Mouse (Mus musculus): Measurements from ENCODE around the gene Pfkm. TPM values are rescaled to one million over a fixed set of nuclear protein-coding genes. Genes with fewer than 3 reads are reported as not detected.

Gene Pfkm
- polyA plus RNA-seq, 1 experiment from 2014 or later, result 108 TPM

DNA sequence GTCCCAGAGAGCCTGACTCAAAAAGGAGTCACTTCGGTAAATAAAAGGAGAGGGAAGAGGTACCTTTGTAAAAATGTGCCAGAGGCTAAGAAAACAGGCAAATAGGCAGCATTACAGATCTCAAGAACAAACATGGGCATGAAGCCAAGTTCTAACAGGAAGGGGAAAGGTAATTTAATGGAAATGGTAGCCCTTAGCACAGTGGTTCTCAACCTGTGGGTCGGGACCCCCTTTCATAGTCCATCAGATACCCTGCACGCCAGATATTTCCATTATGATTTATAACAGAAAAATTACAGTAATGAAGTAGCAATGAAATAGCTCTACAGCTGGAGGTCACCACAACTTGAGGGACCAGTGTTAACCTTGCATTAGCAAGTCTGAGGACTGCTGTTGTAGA is 84.9 kb downstream of the Pfkm start:
- H3K4me2 ChIP-seq (ENCODE audit: low read length), result no peak overlapping the region
- H3K36me3 ChIP-seq (ENCODE audit: control insufficient read depth, insufficient read depth, low read length), result no peaks in the 10 kb centered on the region
- WGBS, result 60% methylated on average over 3 of the region's 3 CpGs
- no peak overlapping the region for H3K4me3 ChIP-seq (ENCODE audit: control insufficient read depth in 1 of 2, insufficient read depth in 1 of 2, low read depth in 1 of 2, low read length in 2 of 2)
- no peak overlapping the region for H3K27ac ChIP-seq (replicated peaks in 1 of 2; ENCODE audit: control insufficient read depth in 1 of 2, insufficient read depth in 1 of 2, low read depth in 2 of 2, low read length in 2 of 2)
- H3K9me3 ChIP-seq (ENCODE audit: control insufficient read depth, low read length), result no peaks in the 10 kb centered on the region
- peaks cover 6 to 15% of the 10 kb centered on the region in 2 experiments for H3K4me1 ChIP-seq (ENCODE audit: control insufficient read depth in 2 of 2, insufficient read depth in 2 of 2, low read length in 2 of 2)
- no peak for ATAC-seq (ENCODE audit: insufficient number of reproducible peaks, insufficient read depth, low FRiP score, low read depth)
- H3K27me3 ChIP-seq (ENCODE audit: control insufficient read depth, insufficient read depth, low read length), result 0 out of 2 replicates have a peak, but pooled peaks cover 4% of the 10 kb centered on the region
- H3K9ac ChIP-seq (ENCODE audit: low read length), result no peak overlapping the region

DNA sequence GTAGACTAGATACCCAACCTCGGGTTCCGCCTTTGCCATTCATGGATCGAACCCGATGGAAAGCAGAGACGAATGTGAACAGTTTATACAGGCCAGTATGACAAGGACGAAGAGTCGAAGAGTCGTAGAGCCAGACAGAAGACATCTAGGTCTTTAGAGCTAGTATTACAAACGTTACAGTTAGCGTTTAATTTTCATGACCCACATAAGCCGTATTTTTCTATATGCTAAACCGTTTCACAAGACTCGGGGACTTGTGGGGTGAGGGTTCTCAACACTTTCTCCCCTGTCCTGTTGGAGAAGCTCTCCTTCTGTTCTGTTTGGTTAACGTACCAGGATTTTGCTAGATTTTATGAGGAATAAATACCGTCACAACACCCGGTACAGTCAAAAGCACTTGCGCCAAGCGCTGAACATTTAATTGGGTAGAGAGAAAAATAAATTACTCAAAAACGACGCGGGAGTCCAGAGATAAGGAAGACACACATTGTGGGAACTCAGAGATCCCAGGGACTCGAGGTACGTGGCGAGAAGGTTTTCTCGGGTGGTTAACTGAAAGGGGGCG is 88.3 kb downstream of the Pfkm start:
- Histone ChIP-seq H3K27me3 (ENCODE audit: control insufficient read depth, insufficient read depth, low read length) (no peaks in the 10 kb centered on the region), H3K27ac (replicated peaks in 1 of 2; ENCODE audit: control insufficient read depth in 1 of 2, insufficient read depth in 1 of 2, low read depth in 2 of 2, low read length in 2 of 2) (peak overlapping the region; percentile 84 to 94), H3K9me3 (ENCODE audit: control insufficient read depth, low read length) (no peaks in the 10 kb centered on the region), H3K4me1 (ENCODE audit: control insufficient read depth in 2 of 2, insufficient read depth in 2 of 2, low read length in 2 of 2) (peaks cover 6 to 15% of the 10 kb centered on the region in 2 experiments), H3K4me2 (ENCODE audit: low read length) (peak overlapping the region; percentile 84), H3K9ac (ENCODE audit: low read length) (peak overlapping the region; percentile 75), H3K4me3 (ENCODE audit: control insufficient read depth in 1 of 2, insufficient read depth in 1 of 2, low read depth in 1 of 2, low read length in 2 of 2) (peak overlapping the region; percentile 46 to 55), H3K36me3 (ENCODE audit: control insufficient read depth, insufficient read depth, low read length) (no peaks in the 10 kb centered on the region)
- WGBS, result 9% methylated on average over 26 of the region's 26 CpGs
- ATAC-seq (ENCODE audit: insufficient number of reproducible peaks, insufficient read depth, low FRiP score, low read depth), result no peak

DNA sequence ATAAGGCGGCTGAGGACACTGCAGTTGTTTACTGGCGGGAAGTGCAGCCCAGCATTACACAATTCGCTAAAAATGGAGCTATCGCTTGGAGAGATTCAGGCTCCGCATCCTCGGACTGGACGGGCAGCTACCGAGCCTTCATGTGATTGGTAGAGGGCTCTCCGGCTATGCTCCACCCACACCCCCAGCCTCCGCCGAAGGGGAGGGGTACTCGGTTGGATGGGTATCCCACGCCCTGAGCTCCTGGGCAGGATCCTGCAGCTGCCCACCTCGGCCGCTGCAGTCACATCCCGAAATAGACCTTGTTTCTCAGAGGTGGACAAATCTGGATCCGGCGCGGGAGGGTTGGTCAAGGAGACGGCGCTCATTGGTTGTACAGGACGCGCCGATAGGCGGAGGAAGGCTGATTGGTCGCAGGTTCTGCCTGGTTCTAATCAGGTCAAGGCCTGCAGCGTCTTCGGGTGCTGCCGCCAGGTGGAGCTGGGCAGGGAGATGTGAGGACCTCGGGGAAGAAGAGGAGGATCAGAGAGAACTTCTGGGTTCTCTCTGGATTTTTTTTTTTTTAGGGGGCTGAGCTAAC is 88.8 kb downstream of the Pfkm start:
- WGBS, result under 1% methylated on average over 30 of the region's 30 CpGs
- H3K27ac ChIP-seq (replicated peaks in 1 of 2; ENCODE audit: control insufficient read depth in 1 of 2, insufficient read depth in 1 of 2, low read depth in 2 of 2, low read length in 2 of 2), result peak overlapping the region; percentile 84 to 94

More for the DNA sequence above, 88.8 kb downstream of the Pfkm start:
- Histone ChIP-seq H3K9me3 (ENCODE audit: control insufficient read depth, low read length) (no peaks in the 10 kb centered on the region), H3K4me1 (ENCODE audit: control insufficient read depth in 2 of 2, insufficient read depth in 2 of 2, low read length in 2 of 2) (peaks cover 6 to 15% of the 10 kb centered on the region in 2 experiments), H3K27me3 (ENCODE audit: control insufficient read depth, insufficient read depth, low read length) (no peaks in the 10 kb centered on the region), H3K9ac (ENCODE audit: low read length) (peak overlapping the region; percentile 75), H3K36me3 (ENCODE audit: control insufficient read depth, insufficient read depth, low read length) (no peaks in the 10 kb centered on the region), H3K4me2 (ENCODE audit: low read length) (peak overlapping the region; percentile 84), H3K4me3 (ENCODE audit: control insufficient read depth in 1 of 2, insufficient read depth in 1 of 2, low read depth in 1 of 2, low read length in 2 of 2) (peak overlapping the region; percentile 46 to 55)
- peak; percentile 97 for ATAC-seq (ENCODE audit: insufficient number of reproducible peaks, insufficient read depth, low FRiP score, low read depth)

Other genes with a start within 250 kb of the Pfkm start
- gene Hdac7, start 248.1 kb upstream of the Pfkm start, polyA plus RNA-seq (2014; fragmentation: Nextera tagmentation; extraction: Ambion mirVana), result 25.7 and 26.7 TPM in 2 replicates
- gene Vdr, start 182.0 kb upstream of the Pfkm start, polyA plus RNA-seq (2014; fragmentation: Nextera tagmentation; extraction: Ambion mirVana), result 0.81 and 0.97 TPM in 2 replicates
- 38.1 and 40.6 TPM in 2 replicates for gene Tmem106c, start 128.4 kb upstream of the Pfkm start, polyA plus RNA-seq (2014; fragmentation: Nextera tagmentation; extraction: Ambion mirVana)
- gene Col2a1, start 87.9 kb upstream of the Pfkm start, polyA plus RNA-seq (2014; fragmentation: Nextera tagmentation; extraction: Ambion mirVana), result 9.4 and 13.3 TPM in 2 replicates
- gene Senp1, start 1.2 kb downstream of the Pfkm start, polyA plus RNA-seq (2014; fragmentation: Nextera tagmentation; extraction: Ambion mirVana), result 21.2 and 22.7 TPM in 2 replicates
- 109 and 111 TPM in 2 replicates for gene Asb8, start 73.0 kb downstream of the Pfkm start, polyA plus RNA-seq (2014; fragmentation: Nextera tagmentation; extraction: Ambion mirVana)
- gene Ccdc184, start 74.6 kb downstream of the Pfkm start, polyA plus RNA-seq (2014; fragmentation: Nextera tagmentation; extraction: Ambion mirVana), result 1.1 and 1.3 TPM in 2 replicates
- not detected in 2 replicates for gene Olfr288, start 103.0 kb downstream of the Pfkm start, polyA plus RNA-seq (2014; fragmentation: Nextera tagmentation; extraction: Ambion mirVana)
- not detected in 2 replicates for gene Gm44579, start 128.4 kb downstream of the Pfkm start, polyA plus RNA-seq (2014; fragmentation: Nextera tagmentation; extraction: Ambion mirVana)
- not detected in 2 replicates for gene Olfr287, start 128.5 kb downstream of the Pfkm start, polyA plus RNA-seq (2014; fragmentation: Nextera tagmentation; extraction: Ambion mirVana)
- gene Olfr286, start 141.9 kb downstream of the Pfkm start, polyA plus RNA-seq (2014; fragmentation: Nextera tagmentation; extraction: Ambion mirVana), result not detected in 2 replicates
- gene H1fnt, start 164.7 kb downstream of the Pfkm start, polyA plus RNA-seq (2014; fragmentation: Nextera tagmentation; extraction: Ambion mirVana), result not detected in 2 replicates
- gene Zfp641, start 203.6 kb downstream of the Pfkm start, polyA plus RNA-seq (2014; fragmentation: Nextera tagmentation; extraction: Ambion mirVana), result 1.5 and 1.6 TPM in 2 replicates
- gene Olfr285, start 224.8 kb downstream of the Pfkm start, polyA plus RNA-seq (2014; fragmentation: Nextera tagmentation; extraction: Ambion mirVana), result not detected in 2 replicates
- not detected in 2 replicates for gene Olfr284, start 248.4 kb downstream of the Pfkm start, polyA plus RNA-seq (2014; fragmentation: Nextera tagmentation; extraction: Ambion mirVana)

Measured in heart, embryonic 14.5 days (tissue).